9 mouse cellular contexts compared by ENCODE assay signal in the genomic region with DNA sequence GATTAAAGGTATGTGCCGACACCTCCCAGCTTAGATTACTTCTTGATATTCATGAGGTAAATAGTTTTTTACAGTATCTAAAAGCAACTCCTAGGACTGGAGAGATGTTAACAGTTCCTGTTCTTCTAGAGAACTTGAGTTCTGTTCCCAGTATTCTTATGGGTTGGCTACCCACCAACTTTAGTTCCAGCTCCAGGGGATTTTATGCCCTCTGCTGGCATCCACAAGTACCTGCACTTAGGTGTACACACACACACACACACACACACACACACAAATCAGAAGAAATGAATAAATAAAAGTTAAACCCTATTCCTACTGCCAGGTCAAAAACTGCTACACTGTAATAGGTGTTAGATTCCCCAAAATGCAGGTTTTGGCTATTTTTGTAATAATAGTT. TPM values are rescaled to one million over a fixed set of nuclear protein-coding genes. Genes with fewer than 3 reads are reported as not detected.
A peak's percentile ranks its signal among the peaks of the same experiment; 100 is the strongest.
DNase-seq lines count a peak whose midpoint lies in the region; ATAC-seq and TF ChIP-seq lines count a peak whose summit lies in the region.
"Had no signal": no experiment of that assay in that cellular context is flagged by ENCODE, and none has a peak within 500 bp of the region (broad histone marks: within the 10 kb centered on the region; RNA-seq: fewer than 3 reads in every experiment).

No protein-coding gene starts in this region.

- no peak for DNase-seq in layer of hippocampus, adult 2 months (ENCODE audit: low spot score in 2 of 2)
- DNase-seq in layer of hippocampus, postnatal 36 days, result no peak
- DNase-seq in limb, embryonic 10.5 days (ENCODE audit: low spot score), result no peak
- DNase-seq in retina, postnatal 1 day, result peak; percentile 11
- no peak for DNase-seq in adrenal gland, adult (ENCODE audit: inconsistent age in 2 of 2, low spot score in 1 of 2)
- DNase-seq in lung, postnatal 14 days, result no peak
- DNase-seq: kidney, adult 11 months; right cerebral cortex, adult 18-20 months had no signal

- ATAC-seq in embryonic facial prominence, embryonic 13.5 days (ENCODE audit: insufficient number of reproducible peaks, insufficient read depth, low FRiP score, low TSS enrichment, low read depth), result no peak

- H3K4me2 ChIP-seq in embryonic facial prominence, embryonic 13.5 days, result peak overlapping the region; percentile 61

- H3K4me1 ChIP-seq in embryonic facial prominence, embryonic 13.5 days, result peaks cover 14% of the 10 kb centered on the region
- peaks cover 12% of the 10 kb centered on the region for H3K4me1 ChIP-seq in limb, embryonic 10.5 days

- H3K27ac ChIP-seq in layer of hippocampus, adult 2 months, result peak overlapping the region; percentile 88
- H3K27ac ChIP-seq in embryonic facial prominence, embryonic 13.5 days, result no peak overlapping the region
- H3K27ac ChIP-seq in limb, embryonic 10.5 days, result no peak overlapping the region

- TF ChIP-seq CTCF in layer of hippocampus, adult 2 months (conservative IDR thresholded peaks at IDR 0.05), result peak; percentile 43; the same call in 1 of the 2 replicates

- no peak overlapping the region for H3K9ac ChIP-seq in embryonic facial prominence, embryonic 13.5 days

- H3K36me3 ChIP-seq in embryonic facial prominence, embryonic 13.5 days, result 0 out of 2 replicates have a peak, but pooled peaks cover 3% of the 10 kb centered on the region
- H3K36me3 ChIP-seq in limb, embryonic 10.5 days, result peaks cover 11% of the 10 kb centered on the region

- WGBS in embryonic facial prominence, embryonic 13.5 days, result 96% methylated on average over 1 of the region's 1 CpGs
- 97% methylated on average over 1 of the region's 1 CpGs for WGBS in limb, embryonic 10.5 days

- H3K27me3 ChIP-seq in embryonic facial prominence, embryonic 13.5 days, result no peaks in the 10 kb centered on the region
- H3K27me3 ChIP-seq in limb, embryonic 10.5 days (ENCODE audit: low read depth, poor library complexity, severe bottlenecking), result no peaks in the 10 kb centered on the region

- no peaks in the 10 kb centered on the region for H3K9me3 ChIP-seq in embryonic facial prominence, embryonic 13.5 days
- no peaks in the 10 kb centered on the region for H3K9me3 ChIP-seq in limb, embryonic 10.5 days (replicated peaks)

- H3K4me3 ChIP-seq in layer of hippocampus, adult 2 months, result peak overlapping the region; percentile 58; the same call in 1 of the 2 replicates
- H3K4me3 ChIP-seq in embryonic facial prominence, embryonic 13.5 days, result peak overlapping the region; percentile 47
- H3K4me3 ChIP-seq in limb, embryonic 10.5 days, result peak overlapping the region; percentile 82

RNA-seq across cellular contexts. Expression of a gene that starts 1.5 kb away (rescaled TPM):
- total RNA-seq in layer of hippocampus, adult 2 months (2021), result 10 to 100 TPM; 50.3 to 50.9 TPM
- total RNA-seq in layer of hippocampus, postnatal 36 days (2021), result 10 to 100 TPM; 51.1 to 52.3 TPM
- polyA plus RNA-seq in embryonic facial prominence, embryonic 13.5 days (2015; fragmentation: Nextera tagmentation; extraction: Ambion mirVana), result 5.0 and 7.0 TPM in 2 replicates
- polyA plus RNA-seq in limb, embryonic 10.5 days (2016; fragmentation: Nextera tagmentation; extraction: Ambion mirVana), result 3.3 and 3.4 TPM in 2 replicates

RNA-seq across cellular contexts. Expression of a gene that starts 52.1 kb away (rescaled TPM):
- total RNA-seq in layer of hippocampus, adult 2 months (2021), result 10 to 100 TPM; 19.7 to 21.1 TPM
- total RNA-seq in layer of hippocampus, postnatal 36 days (2021), result 10 to 100 TPM; 19.8 to 24.8 TPM
- 18.9 and 20.5 TPM in 2 replicates for polyA plus RNA-seq in embryonic facial prominence, embryonic 13.5 days (2015; fragmentation: Nextera tagmentation; extraction: Ambion mirVana)
- polyA plus RNA-seq in limb, embryonic 10.5 days (2016; fragmentation: Nextera tagmentation; extraction: Ambion mirVana), result 20.4 and 21.2 TPM in 2 replicates
